Mouse (Mus musculus) liver, adult 2 months (tissue): ENCODE measurements around the gene Pif1. TPM values are rescaled to one million over a fixed set of nuclear protein-coding genes. Genes with fewer than 3 reads are reported as not detected.

Experiments used
- DNase-seq: peaks from one replicate; pipeline ENCODE4 v3.0.0-alpha.2; 2011; ENCODE audit warnings: low read depth, low spot score; ENCODE audit errors: extremely low read depth
- H3K27ac ChIP-seq: fragments of 200-500 bp; replicated peaks from 2 replicates; pipeline ENCODE4 v1.5.1; 2012; ENCODE audit warnings: low read depth, mild to moderate bottlenecking, control low read depth, inconsistent platforms, low read length; ENCODE audit not compliant: insufficient read depth
- H3K27me3 ChIP-seq: fragments of 200-500 bp; 2 replicates; pipeline ENCODE4 v1.6.1; 2012; ENCODE audit warnings: mild to moderate bottlenecking, moderate library complexity, low read length, inconsistent platforms; ENCODE audit not compliant: control insufficient read depth, insufficient read depth
- H3K36me3 ChIP-seq: fragments of 200-500 bp; 2 replicates; pipeline ENCODE4 v1.6.1; 2012; ENCODE audit warnings: low read length, inconsistent platforms; ENCODE audit not compliant: control insufficient read depth, insufficient read depth
- H3K4me1 ChIP-seq: fragments of 200-500 bp; 2 replicates; pipeline ENCODE4 v1.6.1; 2011; ENCODE audit warnings: low read length; ENCODE audit not compliant: control insufficient read depth, insufficient read depth
- H3K4me3 ChIP-seq: fragments of 200-500 bp; 2 replicates; pipeline ENCODE4 v1.5.1; 2011; ENCODE audit warnings: low read depth, mild to moderate bottlenecking, control low read depth, low read length, moderate library complexity; ENCODE audit not compliant: insufficient read depth
- H3K79me2 ChIP-seq: fragments of 200-500 bp; 2 replicates; pipeline ENCODE4 v1.6.1; 2012; ENCODE audit warnings: inconsistent platforms, mild to moderate bottlenecking, low read length, moderate library complexity; ENCODE audit not compliant: control insufficient read depth, insufficient read depth
- H3K9ac ChIP-seq: fragments of 200-500 bp; 2 replicates; pipeline ENCODE4 v1.6.1; 2012; ENCODE audit warnings: low read depth, mild to moderate bottlenecking, control low read depth, inconsistent platforms, low read length
- CTCF ChIP-seq: fragments of 200-500 bp; IDR thresholded peaks from 2 replicates; pipeline ENCODE4 v1.5.1; 2011; ENCODE audit warnings: low read depth, low read length, control low read depth
- POLR2A ChIP-seq: fragments of 200-500 bp; IDR thresholded peaks from 2 replicates; pipeline ENCODE4 v1.6.1; 2011; ENCODE audit warnings: low read length, control low read depth; ENCODE audit not compliant: insufficient read depth; ENCODE audit errors: extremely low read depth
- WGBS: fragments of 180-500 bp; shearing (Covaris S2); methylation state at CpG from one replicate; pipeline ENCODE4 v1.1.7; 2018; 5-methylcytosine and 5-hydroxymethylcytosine counted together
- polyA plus RNA-seq: library from polyadenylated mRNA; depleted of rRNA; stranded (reverse); fragments of >200 nt; gene quantifications from 2 replicates; pipeline ENCODE4 v1.2.3, GENCODE M21; 2012
- total RNA-seq: library from RNA; depleted of rRNA; stranded (reverse); fragments of >200 nt; gene quantifications from 2 replicates; pipeline ENCODE4 v1.2.3, GENCODE M21; 2014

The Pif1 gene
- total and polyA plus RNA-seq, 2 experiments, result 0.04 TPM; not detected in 1

GRCm38 (mm10) chr9:65555621-65556020 is 31.3 kb upstream of the Pif1 start:
- 82% methylated on average over 4 of the region's 4 CpGs for WGBS
- TF ChIP-seq CTCF (no peak), POLR2A (no peak)

GRCm38 (mm10) chr9:65556349-65556748 is 30.6 kb upstream of the Pif1 start:
- TF ChIP-seq POLR2A, result no peak
- TF ChIP-seq CTCF, result no peak
- Histone ChIP-seq H3K4me1 (peaks cover 2% of the 10 kb centered on the region), H3K9ac (no peak overlapping the region), H3K27ac (no peak overlapping the region), H3K36me3 (no peaks in the 10 kb centered on the region), H3K27me3 (no peaks in the 10 kb centered on the region), H3K4me3 (no peak overlapping the region), H3K79me2 (no peaks in the 10 kb centered on the region)
- no peak for DNase-seq
- WGBS, result 90% methylated on average over 8 of the region's 8 CpGs

More at GRCm38 (mm10) chr9:65555621-65556020, 31.3 kb upstream of the Pif1 start:
- no peak overlapping the region for H3K4me3 ChIP-seq
- no peaks in the 10 kb centered on the region for H3K36me3 ChIP-seq
- peaks cover 2% of the 10 kb centered on the region for H3K4me1 ChIP-seq
- no peaks in the 10 kb centered on the region for H3K27me3 ChIP-seq
- H3K79me2 ChIP-seq, result no peaks in the 10 kb centered on the region
- H3K27ac ChIP-seq, result peak overlapping the region; percentile 18; the same call in 1 of the 2 replicates
- no peak for DNase-seq
- no peak overlapping the region for H3K9ac ChIP-seq

- H3K9ac ChIP-seq, result no peak overlapping the region
- H3K4me3 ChIP-seq, result no peak overlapping the region
- no peak overlapping the region for H3K27ac ChIP-seq
- H3K27me3 ChIP-seq, result no peaks in the 10 kb centered on the region
- H3K79me2 ChIP-seq, result no peaks in the 10 kb centered on the region
- no peak for TF ChIP-seq CTCF
- no peak for TF ChIP-seq POLR2A
- DNase-seq, result no peak
- H3K4me1 ChIP-seq, result no peaks in the 10 kb centered on the region; the same call in 1 of the 2 replicates
- 94% methylated on average over 5 of the region's 5 CpGs for WGBS
- H3K36me3 ChIP-seq, result no peaks in the 10 kb centered on the region
Observed at GRCm38 (mm10) chr9:65556979-65557378, 30.0 kb upstream of the Pif1 start.

GRCm38 (mm10) chr9:65558806-65559205 is 28.2 kb upstream of the Pif1 start:
- H3K27ac ChIP-seq, result no peak overlapping the region
- no peaks in the 10 kb centered on the region for H3K36me3 ChIP-seq
- no peaks in the 10 kb centered on the region for H3K79me2 ChIP-seq
- H3K4me1 ChIP-seq, result no peaks in the 10 kb centered on the region; the same call in 1 of the 2 replicates
- WGBS, result 96% methylated on average over 6 of the region's 6 CpGs
- no peak overlapping the region for H3K4me3 ChIP-seq
- H3K27me3 ChIP-seq, result no peaks in the 10 kb centered on the region
- no peak for TF ChIP-seq CTCF
- TF ChIP-seq POLR2A, result no peak
- H3K9ac ChIP-seq, result no peak overlapping the region
- no peak for DNase-seq

GRCm38 (mm10) chr9:65561016-65561415 is 25.9 kb upstream of the Pif1 start:
- Histone ChIP-seq H3K27me3 (no peaks in the 10 kb centered on the region), H3K9ac (no peak overlapping the region), H3K79me2 (no peaks in the 10 kb centered on the region), H3K4me3 (no peak overlapping the region), H3K27ac (0 out of 2 replicates have a peak overlapping the region, but pooled peaks have one; percentile 1), H3K4me1 (no peaks in the 10 kb centered on the region), H3K36me3 (no peaks in the 10 kb centered on the region; the same call in 1 of the 2 replicates)
- no peak for TF ChIP-seq CTCF
- TF ChIP-seq POLR2A, result no peak
- 82% methylated on average over 4 of the region's 4 CpGs for WGBS
- DNase-seq, result no peak

GRCm38 (mm10) chr9:65562081-65562506 is 24.9 kb upstream of the Pif1 start:
- peak overlapping the region; percentile 25; the same call in 1 of the 2 replicates for H3K9ac ChIP-seq
- H3K4me3 ChIP-seq, result no peak overlapping the region
- H3K4me1 ChIP-seq, result no peaks in the 10 kb centered on the region
- WGBS, result 75% methylated on average over 4 of the region's 4 CpGs
- no peaks in the 10 kb centered on the region for H3K79me2 ChIP-seq
- H3K27me3 ChIP-seq, result no peaks in the 10 kb centered on the region
- no peak for TF ChIP-seq POLR2A
- TF ChIP-seq CTCF, result no peak
- no peaks in the 10 kb centered on the region; the same call in 1 of the 2 replicates for H3K36me3 ChIP-seq
- H3K27ac ChIP-seq, result peak overlapping the region; percentile 53; the same call in 1 of the 2 replicates
- DNase-seq, result peak; percentile 43
